Mouse (Mus musculus): ENCODE measurements around the gene Hoxb1. TPM values are rescaled to one million over a fixed set of nuclear protein-coding genes. Genes with fewer than 3 reads are reported as not detected.

The Hoxb1 gene
- not detected in 2 replicates for polyA plus RNA-seq (2012; rRNA removed)

GRCm38 (mm10) chr11:96365441-96366091 is at the start of gene Hoxb1:
TSS of gene Hoxb1 (plus strand) at chr11:96365752.
- WGBS: 55% methylated on average over 26 of the region's 26 CpGs

GRCm38 (mm10) chr11:96316696-96317607 is 48.6 kb upstream of the Hoxb1 start:
- WGBS: 29% methylated on average over 18 of the region's 18 CpGs
- DNase-seq (ENCODE audit: low read depth, low spot score): no peak

More at GRCm38 (mm10) chr11:96365441-96366091, at the start of gene Hoxb1:
- DNase-seq (ENCODE audit: low read depth, low spot score): no peak

GRCm38 (mm10) chr11:96317608-96318367 is 47.8 kb upstream of the Hoxb1 start, which contains the start of gene Hoxb4:
TSS of gene Hoxb4 (plus strand) at chr11:96318267.
- DNase-seq (ENCODE audit: low read depth, low spot score): no peak
- 27% methylated on average over 28 of the region's 28 CpGs for WGBS

- 2% methylated on average over 45 of the region's 45 CpGs for WGBS
- DNase-seq (ENCODE audit: low read depth, low spot score): no peak
Observed at GRCm38 (mm10) chr11:96318368-96319070, 47.0 kb upstream of the Hoxb1 start.

GRCm38 (mm10) chr11:96319071-96319902 is 46.3 kb upstream of the Hoxb1 start:
- WGBS: under 1% methylated on average over 34 of the region's 34 CpGs

GRCm38 (mm10) chr11:96319910-96320309 is 45.6 kb upstream of the Hoxb1 start:
- 2% methylated on average over 29 of the region's 29 CpGs for WGBS
- no peak for DNase-seq (ENCODE audit: low read depth, low spot score)

More at GRCm38 (mm10) chr11:96319071-96319902, 46.3 kb upstream of the Hoxb1 start:
- peak; percentile 48 for DNase-seq (ENCODE audit: low read depth, low spot score)

- no peak for DNase-seq (ENCODE audit: low read depth, low spot score)
- 45% methylated on average over 17 of the region's 17 CpGs for WGBS
Observed at GRCm38 (mm10) chr11:96320688-96321087, 44.9 kb upstream of the Hoxb1 start.

GRCm38 (mm10) chr11:96321846-96322245 is 43.7 kb upstream of the Hoxb1 start:
- 26% methylated on average over 5 of the region's 5 CpGs for WGBS
- no peak for DNase-seq (ENCODE audit: low read depth, low spot score)

GRCm38 (mm10) chr11:96322738-96323137 is 42.8 kb upstream of the Hoxb1 start:
- 67% methylated on average over 6 of the region's 6 CpGs for WGBS
- DNase-seq (ENCODE audit: low read depth, low spot score): no peak

- DNase-seq (ENCODE audit: low read depth, low spot score): no peak
- WGBS: 73% methylated on average over 10 of the region's 10 CpGs
Observed at GRCm38 (mm10) chr11:96323154-96323553, 42.4 kb upstream of the Hoxb1 start, which contains the start of gene Hoxb3. TSS of gene Hoxb3 (plus strand) at chr11:96323326.

- DNase-seq (ENCODE audit: low read depth, low spot score): no peak
- 50% methylated on average over 5 of the region's 5 CpGs for WGBS
Observed at GRCm38 (mm10) chr11:96324125-96324524, 41.4 kb upstream of the Hoxb1 start.

- WGBS: 76% methylated on average over 8 of the region's 8 CpGs
- DNase-seq (ENCODE audit: low read depth, low spot score): no peak
Observed at GRCm38 (mm10) chr11:96324965-96325364, 40.6 kb upstream of the Hoxb1 start.

- DNase-seq (ENCODE audit: low read depth, low spot score): no peak
- WGBS: 49% methylated on average over 22 of the region's 22 CpGs
Observed at GRCm38 (mm10) chr11:96325747-96326212, 39.8 kb upstream of the Hoxb1 start.

GRCm38 (mm10) chr11:96326705-96327104 is 38.8 kb upstream of the Hoxb1 start:
- no peak for DNase-seq (ENCODE audit: low read depth, low spot score)
- WGBS: 64% methylated on average over 12 of the region's 12 CpGs

GRCm38 (mm10) chr11:96327122-96327521 is 38.4 kb upstream of the Hoxb1 start:
- DNase-seq (ENCODE audit: low read depth, low spot score): no peak

GRCm38 (mm10) chr11:96327750-96328149 is 37.8 kb upstream of the Hoxb1 start:
- WGBS: 64% methylated on average over 5 of the region's 5 CpGs
- no peak for DNase-seq (ENCODE audit: low read depth, low spot score)

More at GRCm38 (mm10) chr11:96327122-96327521, 38.4 kb upstream of the Hoxb1 start:
- 65% methylated on average over 7 of the region's 7 CpGs for WGBS

GRCm38 (mm10) chr11:96328605-96329004 is 36.9 kb upstream of the Hoxb1 start:
- 62% methylated on average over 8 of the region's 8 CpGs for WGBS
- DNase-seq (ENCODE audit: low read depth, low spot score): no peak

GRCm38 (mm10) chr11:96332105-96332504 is 33.4 kb upstream of the Hoxb1 start:
- DNase-seq (ENCODE audit: low read depth, low spot score): no peak

More at GRCm38 (mm10) chr11:96332105-96332504, 33.4 kb upstream of the Hoxb1 start:
- 11% methylated on average over 8 of the region's 8 CpGs for WGBS
